Mouse (Mus musculus): ENCODE measurements around the gene Zdhhc11.
"Not testable (repeated sequence)": the region's sequence is repeated elsewhere in the genome, so short reads cannot be mapped to it uniquely, and the experiment has no call there.

Gene Zdhhc11

GRCm38 (mm10) chr13:74006881-74007280 lies 43.2 kb downstream of the Zdhhc11 start:
- not testable (repeated sequence) for DNase-seq (ENCODE audit: low read depth, low spot score)

GRCm38 (mm10) chr13:74008216-74008615 lies 44.6 kb downstream of the Zdhhc11 start:
- DNase-seq (ENCODE audit: low read depth, low spot score): not testable (repeated sequence)

- peak; percentile 63 for DNase-seq (ENCODE audit: low read depth, low spot score)
Observed at GRCm38 (mm10) chr13:74008948-74009718, 45.5 kb downstream of the Zdhhc11 start, which contains the start of gene Tppp. Tppp (plus strand) TSS chr13:74009407.

- DNase-seq (ENCODE audit: low read depth, low spot score): peak; percentile 56
Observed at GRCm38 (mm10) chr13:74009791-74010614, 46.4 kb downstream of the Zdhhc11 start.

- DNase-seq (ENCODE audit: low read depth, low spot score): peak; percentile 6
Observed at GRCm38 (mm10) chr13:74010678-74011077, 47.0 kb downstream of the Zdhhc11 start.

- no peak for DNase-seq (ENCODE audit: low read depth, low spot score)
Observed at GRCm38 (mm10) chr13:74015908-74016307, 52.3 kb downstream of the Zdhhc11 start.

GRCm38 (mm10) chr13:74017426-74017825 lies 53.8 kb downstream of the Zdhhc11 start:
- no peak for DNase-seq (ENCODE audit: low read depth, low spot score)

GRCm38 (mm10) chr13:74019006-74019405 lies 55.4 kb downstream of the Zdhhc11 start:
- DNase-seq (ENCODE audit: low read depth, low spot score): not testable (repeated sequence)

- DNase-seq (ENCODE audit: low read depth, low spot score): no peak
Observed at GRCm38 (mm10) chr13:74025151-74026081, 61.8 kb downstream of the Zdhhc11 start.

- DNase-seq (ENCODE audit: low read depth, low spot score): no peak
Observed at GRCm38 (mm10) chr13:74026215-74026614, 62.6 kb downstream of the Zdhhc11 start.

GRCm38 (mm10) chr13:74028116-74028515 lies 64.5 kb downstream of the Zdhhc11 start:
- no peak for DNase-seq (ENCODE audit: low read depth, low spot score)

- no peak for DNase-seq (ENCODE audit: low read depth, low spot score)
Observed at GRCm38 (mm10) chr13:74029013-74029412, 65.4 kb downstream of the Zdhhc11 start.

- DNase-seq (ENCODE audit: low read depth, low spot score): no peak
Observed at GRCm38 (mm10) chr13:74030691-74031090, 67.0 kb downstream of the Zdhhc11 start.

GRCm38 (mm10) chr13:74031133-74031532 lies 67.5 kb downstream of the Zdhhc11 start:
- DNase-seq (ENCODE audit: low read depth, low spot score): no peak

- no peak for DNase-seq (ENCODE audit: low read depth, low spot score)
Observed at GRCm38 (mm10) chr13:74034756-74035155, 71.1 kb downstream of the Zdhhc11 start.

- DNase-seq (ENCODE audit: low read depth, low spot score): no peak
Observed at GRCm38 (mm10) chr13:74035776-74036175, 72.1 kb downstream of the Zdhhc11 start.

- DNase-seq (ENCODE audit: low read depth, low spot score): no peak
Observed at GRCm38 (mm10) chr13:74039926-74040325, 76.3 kb downstream of the Zdhhc11 start.
